Mouse (Mus musculus) common myeloid progenitor, adult 5-6 weeks (primary cell): Measurements from ENCODE around the gene D630036H23Rik. TPM values are rescaled to one million over a fixed set of nuclear protein-coding genes. Genes with fewer than 3 reads are reported as not detected.
"Not testable (repeated sequence)": the region's sequence is repeated elsewhere in the genome, so short reads cannot be mapped to it uniquely, and the experiment has no call there.

ENCODE experiments used
- ATAC-seq: replicated peaks from 2 replicates; pipeline ENCODE4 v1.8.0; 2016; ENCODE audit warnings: low read depth, mild to moderate bottlenecking, moderate TSS enrichment, inconsistent platforms; ENCODE audit not compliant: poor library complexity, severe bottlenecking
- total RNA-seq: library from RNA; stranded (forward); fragments of 200-1000, 187-1606 nt; gene quantifications from 2 replicates; pipeline ENCODE4 v1.2.3, GENCODE M21; 2017

D630036H23Rik gene
- 1.2 TPM in 1 of 2 replicates, not detected in the other for total RNA-seq

GRCm38 (mm10) chr12:36381441-36382340 lies at the start of gene D630036H23Rik, which contains the start of gene Ispd:
D630036H23Rik (minus strand) TSS chr12:36382181.
Ispd (plus strand) TSS chr12:36381450.
- peak; percentile 82 for ATAC-seq

GRCm38 (mm10) chr12:36426163-36427045 lies 44.4 kb upstream of the D630036H23Rik start:
- ATAC-seq, result no peak

- no peak for ATAC-seq
Observed at GRCm38 (mm10) chr12:36425258-36425657, 43.3 kb upstream of the D630036H23Rik start.

- no peak for ATAC-seq
Observed at GRCm38 (mm10) chr12:36423677-36424076, 41.7 kb upstream of the D630036H23Rik start.

GRCm38 (mm10) chr12:36395115-36395514 lies 13.1 kb upstream of the D630036H23Rik start:
- ATAC-seq, result no peak

GRCm38 (mm10) chr12:36386991-36387390 lies 5.0 kb upstream of the D630036H23Rik start:
- no peak for ATAC-seq

GRCm38 (mm10) chr12:36385386-36385785 lies 3.4 kb upstream of the D630036H23Rik start:
- ATAC-seq, result no peak

- ATAC-seq, result peak; percentile 19
Observed at GRCm38 (mm10) chr12:36380806-36381205, 1.2 kb downstream of the D630036H23Rik start.

- ATAC-seq, result no peak
Observed at GRCm38 (mm10) chr12:36380254-36380653, 1.7 kb downstream of the D630036H23Rik start.

- not testable (repeated sequence) for ATAC-seq
Observed at GRCm38 (mm10) chr12:36376391-36376790, 5.6 kb downstream of the D630036H23Rik start.

- peak; percentile 84; the same call in 1 of the 2 replicates for ATAC-seq
Observed at GRCm38 (mm10) chr12:36373237-36373998, 8.6 kb downstream of the D630036H23Rik start.

- ATAC-seq, result no peak
Observed at GRCm38 (mm10) chr12:36364013-36364412, 18.0 kb downstream of the D630036H23Rik start.

- no peak for ATAC-seq
Observed at GRCm38 (mm10) chr12:36360693-36361092, 21.3 kb downstream of the D630036H23Rik start.

- no peak for ATAC-seq
Observed at GRCm38 (mm10) chr12:36360064-36360463, 21.9 kb downstream of the D630036H23Rik start.

- no peak for ATAC-seq
Observed at GRCm38 (mm10) chr12:36344131-36344530, 37.9 kb downstream of the D630036H23Rik start.

GRCm38 (mm10) chr12:36333837-36334281 lies 48.1 kb downstream of the D630036H23Rik start:
- no peak for ATAC-seq

- ATAC-seq, result no peak
Observed at GRCm38 (mm10) chr12:36332676-36333075, 49.3 kb downstream of the D630036H23Rik start.
